Mouse (Mus musculus): ENCODE results near the gene Drd4.

GRCm38 (mm10) chr7:141337716-141338416 lies 46.1 kb downstream of the Drd4 start:
- TF ChIP-seq CTCF (IDR thresholded peaks at IDR 0.05; ENCODE audit: borderline replicate concordance, extremely low read depth, insufficient read depth, insufficient read length) (no peak), POLR2A (IDR thresholded peaks at IDR 0.05; ENCODE audit: borderline replicate concordance, extremely low read depth, insufficient read depth, insufficient read length, poor library complexity, severe bottlenecking) (no peak)

Measured in brain, embryonic 14.5 days (tissue).